Mouse (Mus musculus) CH12.LX (cell line): ENCODE results near the gene Socs1. TPM values are rescaled to one million over a fixed set of nuclear protein-coding genes. Genes with fewer than 3 reads are reported as not detected.

Experiments
- DNase-seq: peaks from one replicate; pipeline ENCODE4 v3.0.0-alpha.2; 2013; ENCODE audit errors: extremely low read depth
- H3K27ac ChIP-seq: 2 replicates; pipeline ENCODE4 v1.5.1; 2012; ENCODE audit warnings: low read depth, mild to moderate bottlenecking, control low read depth, moderate library complexity; ENCODE audit not compliant: insufficient read depth
- H3K27me3 ChIP-seq: replicated peaks from 2 replicates; pipeline ENCODE3; 2012; ENCODE audit warnings: inconsistent platforms
- H3K36me3 ChIP-seq, 2 experiments: replicated peaks in 1 of 2; 2 replicates each; pipeline versions ENCODE3 to v1.6.1; 2012; ENCODE audit warnings: inconsistent platforms in 1 of 2, low read length in 1 of 2, mild to moderate bottlenecking in 1 of 2, mixed read lengths in 1 of 2, moderate library complexity in 1 of 2; ENCODE audit not compliant: control insufficient read depth in 1 of 2, insufficient read depth in 1 of 2
- H3K4me1 ChIP-seq, 2 experiments: 2 replicates each; pipeline ENCODE4 v1.6.1; 2012; ENCODE audit warnings: inconsistent platforms in 1 of 2, moderate library complexity in 1 of 2; ENCODE audit not compliant: insufficient read depth in 2 of 2, control insufficient read depth in 1 of 2
- H3K4me2 ChIP-seq: 2 replicates; pipeline ENCODE4 v1.6.1; 2012; ENCODE audit warnings: low read depth, mild to moderate bottlenecking, control low read depth; ENCODE audit not compliant: poor library complexity, insufficient read depth, severe bottlenecking
- H3K4me3 ChIP-seq, 3 experiments: fragments of 150-350 bp in 1 of 3; sonication (generic) in 1 of 3; replicated peaks in 1 of 3; 2 replicates each; pipeline versions ENCODE3 to v1.5.1; 2011 to 2012; ENCODE audit warnings: low read depth in 2 of 3, low read length in 2 of 3, mild to moderate bottlenecking in 2 of 3, moderate library complexity in 2 of 3, control low read depth in 1 of 3, improper control_type of control experiment in 1 of 3, inconsistent platforms in 1 of 3, mixed read lengths in 1 of 3; ENCODE audit not compliant: poor library complexity in 1 of 3
- H3K79me2 ChIP-seq: replicated peaks from 2 replicates; pipeline ENCODE4 v1.6.1; 2012; ENCODE audit warnings: mild to moderate bottlenecking, moderate library complexity; ENCODE audit not compliant: control insufficient read depth, poor library complexity, insufficient read depth, severe bottlenecking; ENCODE audit errors: extremely low read depth
- H3K9ac ChIP-seq: 2 replicates; pipeline ENCODE4 v1.6.1; 2012; ENCODE audit warnings: low read depth, mild to moderate bottlenecking, control low read depth, moderate library complexity; ENCODE audit not compliant: insufficient read depth
- H3K9me3 ChIP-seq: replicated peaks from 2 replicates; pipeline ENCODE3; 2012; ENCODE audit warnings: low read length, inconsistent platforms, mixed read lengths
- BHLHE40 ChIP-seq: IDR thresholded peaks from 2 replicates; pipeline ENCODE4 v1.6.1; 2011; ENCODE audit warnings: mild to moderate bottlenecking, low read depth, low read length, improper control_type of control experiment
- CHD1 ChIP-seq: IDR thresholded peaks from 2 replicates; pipeline ENCODE4 v1.6.1; 2012; ENCODE audit warnings: low read depth, low read length, improper control_type of control experiment, inconsistent platforms
- CTCF ChIP-seq, 2 experiments: IDR thresholded peaks in 1 of 2; conservative IDR thresholded peaks in 1 of 2; 2 replicates each; pipeline ENCODE4 v1.5.1; 2011 to 2012; ENCODE audit warnings: low read depth in 2 of 2, low read length in 2 of 2, improper control_type of control experiment in 1 of 2, inconsistent platforms in 1 of 2, mild to moderate bottlenecking in 1 of 2, moderate library complexity in 1 of 2
- E2F4 ChIP-seq: IDR thresholded peaks from 2 replicates; pipeline ENCODE4 v1.6.1; 2011; ENCODE audit warnings: low read depth, low read length, improper control_type of control experiment; ENCODE audit not compliant: insufficient replicate concordance
- ELF1 ChIP-seq: IDR thresholded peaks from 2 replicates; pipeline ENCODE4 v1.6.1; 2014; ENCODE audit warnings: low read depth, mild to moderate bottlenecking, inconsistent platforms, low read length, improper control_type of control experiment
- EP300 ChIP-seq: IDR thresholded peaks from 2 replicates; pipeline ENCODE4 v1.6.1; 2011; ENCODE audit warnings: low read length, improper control_type of control experiment
- ETS1 ChIP-seq: conservative IDR thresholded peaks from 2 replicates; pipeline ENCODE4 v1.6.1; 2012; ENCODE audit warnings: low read depth, mild to moderate bottlenecking, inconsistent platforms, low read length, improper control_type of control experiment, moderate library complexity
- HCFC1 ChIP-seq: IDR thresholded peaks from 2 replicates; pipeline ENCODE4 v1.6.1; 2012; ENCODE audit warnings: low read depth, mild to moderate bottlenecking, inconsistent platforms, low read length, improper control_type of control experiment
- IRF4 ChIP-seq: IDR thresholded peaks from 2 replicates; pipeline ENCODE4 v1.6.1; 2014; ENCODE audit warnings: low read depth, mild to moderate bottlenecking, inconsistent platforms, low read length, improper control_type of control experiment
- JUND ChIP-seq: conservative IDR thresholded peaks from 2 replicates; pipeline ENCODE4 v1.6.1; 2011; ENCODE audit warnings: low read depth, low read length, improper control_type of control experiment
- KAT2A ChIP-seq: IDR thresholded peaks from 2 replicates; pipeline ENCODE4 v1.6.1; 2012; ENCODE audit warnings: low read length, improper control_type of control experiment, inconsistent platforms; ENCODE audit not compliant: insufficient replicate concordance
- MAFK ChIP-seq: IDR thresholded peaks from 2 replicates; pipeline ENCODE4 v1.6.1; 2011; ENCODE audit warnings: low read length, improper control_type of control experiment; ENCODE audit not compliant: insufficient replicate concordance
- MAX ChIP-seq: IDR thresholded peaks from 2 replicates; pipeline ENCODE4 v1.6.1; 2011; ENCODE audit warnings: low read length, improper control_type of control experiment
- MAZ ChIP-seq: IDR thresholded peaks from 2 replicates; pipeline ENCODE4 v1.6.1; 2012; ENCODE audit warnings: low read depth, mild to moderate bottlenecking, inconsistent platforms, low read length, improper control_type of control experiment, moderate library complexity
- MEF2A ChIP-seq: IDR thresholded peaks from 2 replicates; pipeline ENCODE4 v1.6.1; 2014; ENCODE audit warnings: low read depth, mild to moderate bottlenecking, inconsistent platforms, low read length, improper control_type of control experiment, borderline replicate concordance
- MXI1 ChIP-seq: IDR thresholded peaks from 2 replicates; pipeline ENCODE4 v1.6.1; 2011; ENCODE audit warnings: mild to moderate bottlenecking, low read depth, low read length, improper control_type of control experiment
- MYC ChIP-seq: IDR thresholded peaks from 2 replicates; pipeline ENCODE4 v1.6.1; 2011; ENCODE audit warnings: low read depth, mild to moderate bottlenecking, improper control_type of control experiment, low read length
- NELFE ChIP-seq: IDR thresholded peaks from 2 replicates; pipeline ENCODE4 v1.6.1; 2011; ENCODE audit warnings: low read depth, low read length, improper control_type of control experiment
- NRF1 ChIP-seq: IDR thresholded peaks from 2 replicates; pipeline ENCODE4 v1.6.1; 2014; ENCODE audit warnings: low read depth, mild to moderate bottlenecking, inconsistent platforms, low read length, improper control_type of control experiment, moderate library complexity
- POLR2A ChIP-seq: IDR thresholded peaks from 2 replicates; pipeline ENCODE4 v1.6.1; 2011; ENCODE audit warnings: low read depth, mild to moderate bottlenecking, improper control_type of control experiment, low read length
- RCOR1 ChIP-seq: conservative IDR thresholded peaks from 2 replicates; pipeline ENCODE4 v1.6.1; 2012; ENCODE audit warnings: low read depth, mild to moderate bottlenecking, inconsistent platforms, low read length, improper control_type of control experiment
- SIN3A ChIP-seq: IDR thresholded peaks from 2 replicates; pipeline ENCODE4 v1.6.1; 2012; ENCODE audit warnings: low read length, improper control_type of control experiment, inconsistent platforms
- SMC3 ChIP-seq: IDR thresholded peaks from 2 replicates; pipeline ENCODE4 v1.6.1; 2011; ENCODE audit warnings: low read depth, low read length, improper control_type of control experiment
- TCF12 ChIP-seq: IDR thresholded peaks from 2 replicates; pipeline ENCODE4 v1.6.1; 2014; ENCODE audit warnings: low read depth, mild to moderate bottlenecking, inconsistent platforms, low read length, improper control_type of control experiment
- UBTF ChIP-seq: IDR thresholded peaks from 2 replicates; pipeline ENCODE4 v1.6.1; 2012; ENCODE audit warnings: low read depth, mild to moderate bottlenecking, inconsistent platforms, low read length, improper control_type of control experiment, moderate library complexity
- USF1 ChIP-seq: IDR thresholded peaks from 2 replicates; pipeline ENCODE4 v1.6.1; 2014; ENCODE audit warnings: low read depth, mild to moderate bottlenecking, inconsistent platforms, low read length, improper control_type of control experiment
- ZC3H11A ChIP-seq: IDR thresholded peaks from 2 replicates; pipeline ENCODE4 v1.6.1; 2012; ENCODE audit warnings: low read depth, mild to moderate bottlenecking, inconsistent platforms, low read length, improper control_type of control experiment
- ZKSCAN1 ChIP-seq: IDR thresholded peaks from 2 replicates; pipeline ENCODE4 v1.6.1; 2012; ENCODE audit warnings: low read depth, inconsistent platforms, low read length, improper control_type of control experiment, borderline replicate concordance
- ZMIZ1 ChIP-seq: IDR thresholded peaks from 2 replicates; pipeline ENCODE4 v1.6.1; 2012; ENCODE audit warnings: low read depth, mild to moderate bottlenecking, inconsistent platforms, low read length, improper control_type of control experiment
- ZNF384 ChIP-seq: IDR thresholded peaks from 2 replicates; pipeline ENCODE4 v1.6.1; 2012; ENCODE audit warnings: low read depth, low read length, improper control_type of control experiment, inconsistent platforms
- dilution Hi-C: fragments of 300-500 bp; cut with MboI; formaldehyde crosslinking; loops from 2 replicates; pipeline ENCODE4 v1.14.3; 2020; ENCODE audit warnings: low sequenced_read_pairs; ENCODE audit not compliant: extremely low pct_unique_long_range_greater_than_20kb, extremely low pct_ligation_motif_present
- in situ Hi-C: fragments of 300-500 bp; cut with MboI; formaldehyde crosslinking; loops from 3 replicates; pipeline ENCODE4 v1.14.3; 2019; ENCODE audit warnings: low sequenced_read_pairs, low pct_ligation_motif_present, low pct_unique_long_range_greater_than_20kb, mixed read lengths
- polyA plus RNA-seq: library from polyadenylated mRNA; unstranded; fragments of >175 nt; gene quantifications from 2 replicates; pipeline ENCODE4 v1.2.1, GENCODE M21; 2012; ENCODE audit warnings: low read depth; ENCODE audit not compliant: insufficient read length
- total RNA-seq, 2 experiments: library from RNA; depleted of rRNA; stranded (reverse); fragments of 300-350 nt in 1 of 2; fragments of >200 nt in 1 of 2; gene quantifications; 2 replicates each; pipeline ENCODE4 v1.2.3; 2012 to 2014

Gene Socs1
- total and polyA plus RNA-seq, 3 experiments, result 18.8 to 29.1 (median 27.6) TPM

DNA sequence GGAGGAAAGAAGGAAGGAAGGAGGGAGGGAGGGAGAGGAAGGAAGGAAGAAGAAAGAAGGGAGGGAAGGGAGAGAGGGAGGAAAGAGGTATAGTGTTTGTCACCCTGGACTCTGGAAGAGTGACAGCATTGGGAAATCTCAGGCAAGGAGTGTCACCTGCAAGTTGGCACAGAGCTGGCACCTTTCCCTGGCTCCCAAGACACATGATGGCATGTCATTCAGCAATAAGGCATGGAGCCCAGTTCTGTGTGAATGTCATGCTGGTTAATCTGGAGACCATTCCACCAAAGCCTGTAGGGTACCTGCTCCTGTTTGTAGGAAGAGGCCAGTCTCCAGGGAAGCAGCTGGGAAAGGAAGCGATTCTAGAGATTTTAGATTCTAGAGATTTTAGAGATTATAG is 25.0 kb upstream of the Socs1 start:
- Histone ChIP-seq H3K4me3 (no peak overlapping the region), H3K36me3 (no peaks in the 10 kb centered on the region), H3K4me1 (peaks cover 22 to 43% of the 10 kb centered on the region in 2 experiments), H3K27me3 (peaks cover 35% of the 10 kb centered on the region), H3K27ac (no peak overlapping the region), H3K9ac (no peak overlapping the region), H3K4me2 (no peak overlapping the region), H3K79me2 (no peaks in the 10 kb centered on the region), H3K9me3 (no peaks in the 10 kb centered on the region)
- in situ Hi-C loops, result no loop called here
- no peak for DNase-seq
- dilution Hi-C loops, result no loop called here
- TF ChIP-seq CHD1, result no peak
- TF ChIP-seq SMC3, result no peak
- no peak for TF ChIP-seq MXI1
- TF ChIP-seq USF1, result no peak
- TF ChIP-seq ZKSCAN1, result no peak
- TF ChIP-seq MYC, result no peak
- TF ChIP-seq NRF1, result no peak
- no peak for TF ChIP-seq POLR2A
- TF ChIP-seq CTCF (conservative IDR thresholded peaks at IDR 0.05 in 1 of 2, IDR thresholded peaks at IDR 0.05 in 1 of 2; ENCODE audit: low read depth in 2 of 2, low read length in 2 of 2), result no peak
- no peak for TF ChIP-seq MEF2A
- no peak for TF ChIP-seq SIN3A
- TF ChIP-seq ZMIZ1, result no peak
- no peak for TF ChIP-seq TCF12
- TF ChIP-seq EP300, result no peak
- TF ChIP-seq JUND, result no peak
- TF ChIP-seq IRF4, result no peak
- no peak for TF ChIP-seq ZC3H11A
- no peak for TF ChIP-seq HCFC1

GRCm38 (mm10) chr16:10805789-10806527 is 20.6 kb upstream of the Socs1 start, which contains the start of gene Prm1:
Prm1 (minus strand) TSS chr16:10805839.
- no peak within 1 kb of the TSS for H3K9ac ChIP-seq
- peak; percentile 79 for DNase-seq
- dilution Hi-C loops (no loop called here), in situ Hi-C loops (no loop called here)
- peaks cover 11 to 22% of the 10 kb centered on the region in 2 experiments for H3K4me1 ChIP-seq
- H3K36me3 ChIP-seq, result no peaks in the 10 kb centered on the region
- H3K79me2 ChIP-seq, result no peaks in the 10 kb centered on the region
- H3K27ac ChIP-seq, result no peak within 1 kb of the TSS
- no peak within 1 kb of the TSS for H3K4me3 ChIP-seq
- H3K9me3 ChIP-seq, result no peaks in the 10 kb centered on the region
- H3K27me3 ChIP-seq, result peaks cover 27% of the 10 kb centered on the region
- H3K4me2 ChIP-seq, result no peak within 1 kb of the TSS
- TF ChIP-seq ETS1, result peak; percentile 94
- peak; percentile 78; the same call in 1 of the 2 replicates for TF ChIP-seq SIN3A
- no peak for TF ChIP-seq NELFE
- no peak for TF ChIP-seq ZNF384
- TF ChIP-seq E2F4, result no peak
- no peak for TF ChIP-seq ZKSCAN1
- TF ChIP-seq IRF4, result peak; percentile 73
- TF ChIP-seq BHLHE40, result peak; percentile 99
- peak; percentile 69 for TF ChIP-seq MAFK
- peak; percentile 79; the same call in 1 of the 2 replicates for TF ChIP-seq MYC
- TF ChIP-seq MAX, result peak; percentile 87
- no peak for TF ChIP-seq ELF1
- TF ChIP-seq MAZ, result no peak
- no peak for TF ChIP-seq USF1
- TF ChIP-seq CHD1, result no peak
- no peak for TF ChIP-seq ZMIZ1
- no peak for TF ChIP-seq KAT2A
- peak; percentile 93 for TF ChIP-seq TCF12
- TF ChIP-seq CTCF (conservative IDR thresholded peaks at IDR 0.05 in 1 of 2, IDR thresholded peaks at IDR 0.05 in 1 of 2; ENCODE audit: low read depth in 2 of 2, low read length in 2 of 2), result no peak
- TF ChIP-seq MXI1, result peak; percentile 85
- TF ChIP-seq ZC3H11A, result no peak
- no peak for TF ChIP-seq UBTF
- TF ChIP-seq MEF2A, result peak; percentile 44; the same call in 1 of the 2 replicates
- no peak for TF ChIP-seq RCOR1
- TF ChIP-seq SMC3, result peak; percentile 14; the same call in 1 of the 2 replicates
